Mouse (Mus musculus) thymus, postnatal 36 days (tissue): ENCODE data around the gene Hmx3.

Experiments
- DNase-seq, 2 experiments: peaks; one replicate each; pipeline ENCODE4 v3.0.0; 2022; ENCODE audit warnings: mixed read lengths in 2 of 2

Hmx3 gene

DNA sequence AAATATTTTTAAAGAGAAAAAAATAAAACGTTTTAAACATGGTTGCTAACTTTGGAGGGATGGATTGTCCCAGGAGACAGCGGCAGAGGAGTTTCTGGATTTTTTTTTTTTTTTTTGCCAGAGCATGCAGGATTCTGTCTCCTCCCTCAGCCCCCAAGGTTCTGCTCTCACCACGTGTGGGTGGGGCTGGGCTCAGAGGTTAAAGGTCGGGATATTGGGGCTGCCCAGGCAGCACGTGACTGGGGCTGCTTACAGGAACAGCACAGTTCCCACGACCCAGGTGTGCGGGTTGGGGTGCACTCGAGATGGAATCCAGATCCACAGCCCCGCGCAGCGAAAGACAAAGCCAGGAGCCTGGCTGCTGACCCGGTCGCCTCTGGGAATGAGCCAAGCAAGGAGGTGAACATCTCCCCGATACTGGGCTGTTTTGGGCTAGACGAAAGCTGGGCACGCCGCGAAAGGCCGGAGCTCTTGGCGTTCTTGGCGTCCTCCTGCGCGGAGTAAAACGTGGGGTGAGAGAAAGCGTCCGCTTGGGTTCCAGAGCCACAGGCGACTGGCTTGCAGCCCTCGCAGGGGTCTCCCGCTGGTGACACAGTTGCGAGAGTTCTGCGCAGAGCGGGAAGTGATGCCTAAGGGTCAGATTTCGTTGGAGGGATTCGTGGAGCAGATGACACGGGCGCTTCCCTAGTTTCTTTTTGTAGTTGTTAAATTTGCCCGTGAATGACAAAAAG lies 14.0 kb downstream of the Hmx3 start:
- DNase-seq, result peak; percentile 15 to 19

DNA sequence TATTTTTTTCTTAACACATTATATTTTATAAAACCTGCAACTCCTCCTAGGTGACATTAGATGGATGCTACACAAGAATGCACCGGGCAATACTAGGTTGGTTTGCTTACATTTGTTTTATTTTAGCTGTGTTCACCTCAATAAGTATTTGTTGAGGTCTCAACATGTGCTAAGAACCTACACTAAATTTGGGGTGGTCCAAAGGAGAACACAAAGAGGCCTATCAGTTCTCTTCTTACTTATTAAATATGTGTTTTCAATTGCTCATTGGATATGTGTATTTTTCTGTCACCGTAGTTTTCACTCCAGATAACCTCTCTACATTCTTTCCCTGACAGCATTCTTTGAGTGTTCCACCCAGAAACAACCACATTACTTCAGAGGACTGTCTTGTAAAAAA lies 15.1 kb downstream of the Hmx3 start:
- DNase-seq, result no peak

DNA sequence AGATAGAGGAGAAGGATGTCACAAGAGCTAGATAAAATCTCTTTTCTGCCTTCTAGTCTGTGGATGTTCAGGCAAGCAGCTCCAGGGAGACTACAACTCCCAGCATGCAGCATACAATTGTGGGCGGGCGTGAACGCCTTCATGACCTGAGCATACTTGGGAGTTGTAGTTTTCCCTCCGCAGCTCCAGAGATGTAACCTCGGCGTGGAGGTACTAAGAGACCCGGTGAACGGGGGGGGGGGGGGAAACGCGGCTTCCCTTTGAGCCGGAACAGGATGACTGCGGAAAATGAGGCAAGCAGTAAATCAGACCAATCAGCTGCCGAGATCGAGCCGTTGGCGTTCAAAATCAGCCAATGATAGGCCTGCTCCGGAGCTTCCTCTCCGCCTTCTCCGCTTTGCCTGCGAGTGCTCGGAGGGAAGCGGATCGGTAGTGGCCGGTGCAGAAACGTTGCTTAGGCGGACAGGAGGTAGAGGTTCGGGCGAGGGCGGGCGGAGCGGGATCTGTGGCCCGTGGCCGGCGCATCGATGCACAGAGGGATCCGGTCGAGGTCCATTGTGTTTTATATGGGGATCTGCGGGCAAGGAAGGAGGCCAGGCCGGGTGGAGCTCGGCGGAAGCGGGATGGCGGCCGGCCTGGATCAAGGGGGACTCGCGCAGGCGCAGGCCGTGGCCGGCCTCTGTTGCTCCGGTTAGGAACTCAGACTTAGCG lies 17.5 kb downstream of the Hmx3 start, which contains the start of gene Bub3:
Gene Bub3, plus strand, starts transcription at position 237 of the 711 bp plus-strand sequence.
- DNase-seq, result peak; percentile 86 to 92

DNA sequence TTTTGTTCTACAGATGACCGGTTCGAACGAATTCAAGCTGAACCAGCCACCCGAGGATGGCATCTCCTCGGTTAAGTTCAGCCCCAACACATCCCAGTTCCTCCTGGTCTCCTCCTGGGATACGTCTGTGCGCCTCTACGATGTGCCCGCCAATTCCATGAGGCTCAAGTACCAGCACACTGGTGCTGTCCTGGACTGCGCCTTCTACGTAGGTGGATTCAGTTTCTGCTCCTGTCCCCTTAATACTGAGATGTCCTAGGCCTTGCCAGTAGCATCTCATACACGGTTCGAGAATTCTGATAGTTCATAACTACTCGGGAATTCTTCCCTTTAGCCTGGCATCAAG lies 18.0 kb downstream of the Hmx3 start:
- DNase-seq, result no peak

DNA sequence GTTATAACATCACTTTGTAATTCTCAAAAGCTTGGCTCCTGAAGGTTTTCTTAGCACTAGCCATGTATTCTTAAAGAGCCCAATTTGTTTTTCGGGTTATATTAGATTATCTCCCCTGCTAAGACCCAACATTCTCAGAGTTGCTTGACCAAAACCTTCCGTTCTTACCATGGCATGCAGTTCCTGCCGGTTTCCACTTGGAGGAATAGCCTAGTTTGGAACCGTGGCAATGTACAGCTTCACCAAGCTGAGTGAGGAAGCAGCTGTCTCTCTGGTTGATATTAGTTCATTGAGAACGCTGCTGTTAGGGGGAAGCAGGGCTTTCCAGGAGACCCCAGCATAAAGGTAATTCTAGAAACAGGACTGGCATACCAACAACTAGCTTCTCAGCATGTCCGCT lies 32.6 kb downstream of the Hmx3 start:
- DNase-seq, result no peak

DNA sequence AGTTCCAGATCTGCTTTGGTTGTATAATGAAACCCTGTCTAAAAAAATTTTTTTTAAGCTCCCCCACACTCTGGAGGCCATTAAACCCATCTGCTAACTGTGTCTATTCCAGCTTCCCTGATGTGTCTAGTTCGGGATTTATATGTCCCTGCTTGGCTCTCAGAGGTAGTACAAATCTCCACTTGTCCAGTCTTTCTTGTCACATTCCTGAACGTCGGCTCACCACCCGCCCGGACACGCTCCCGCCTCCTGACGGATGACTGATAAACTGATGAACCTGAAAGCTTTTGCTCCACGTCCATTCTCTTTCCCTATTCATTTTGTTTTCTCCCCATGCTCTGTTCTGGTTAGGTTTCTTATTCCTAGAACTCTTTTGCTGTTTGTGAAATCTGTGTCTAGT lies 39.5 kb downstream of the Hmx3 start:
- no peak for DNase-seq

DNA sequence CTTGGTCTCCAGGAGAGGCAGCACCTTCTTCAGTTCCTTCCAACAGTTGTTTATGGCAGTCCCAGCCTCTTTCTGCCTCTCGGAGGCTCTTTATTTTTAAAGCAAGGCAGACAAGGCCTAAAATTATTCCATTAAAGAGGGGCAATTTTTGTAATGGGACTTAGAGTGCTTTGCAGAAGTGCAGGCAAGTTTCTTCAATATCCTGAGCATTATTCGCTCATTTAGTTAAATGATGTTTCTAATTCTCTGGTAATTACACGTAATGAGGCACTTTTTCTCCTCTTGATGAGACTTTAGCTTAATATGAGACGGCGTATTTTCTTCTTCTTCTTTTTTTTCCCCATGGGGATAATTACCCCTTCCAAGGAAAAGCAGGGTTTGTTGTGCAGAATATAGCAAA lies 42.9 kb downstream of the Hmx3 start:
- DNase-seq, result no peak
